Mouse (Mus musculus) effector memory CD4-positive, alpha-beta T cell, adult 5 months (primary cell): Measurements from ENCODE around the gene Armh2. TPM values are rescaled to one million over a fixed set of nuclear protein-coding genes. Genes with fewer than 3 reads are reported as not detected.

Source experiments
- polyA plus RNA-seq: library from polyadenylated mRNA; unstranded; fragments of 100-300 nt; shearing (Covaris generic); gene quantifications from one replicate; pipeline ENCODE4 v1.2.1, GENCODE M21; 2017

Gene Armh2
- not detected for polyA plus RNA-seq

GRCm38 (mm10) chr13:24741028-24741427 is at the start of gene Armh2:
TSS of gene Armh2 (plus strand) at chr13:24741232.

GRCm38 (mm10) chr13:24761403-24762227 is 20.6 kb downstream of the Armh2 start, which contains the start of gene Gmnn:
TSS of gene Gmnn (minus strand) at chr13:24761923.

Other genes starting within 250 kb of the Armh2 start
- 345 TPM for gene Ripor2, start 159.0 kb upstream of the Armh2 start, polyA plus RNA-seq
- gene Gmnn, start 20.7 kb downstream of the Armh2 start, polyA plus RNA-seq = 12.1 TPM
- gene BC005537, start 60.4 kb downstream of the Armh2 start, polyA plus RNA-seq = 28.1 TPM
- gene Acot13, start 90.3 kb downstream of the Armh2 start, polyA plus RNA-seq = 43.0 TPM
- gene Tdp2, start 90.4 kb downstream of the Armh2 start, polyA plus RNA-seq = 86.8 TPM
- gene D130043K22Rik, start 103.9 kb downstream of the Armh2 start, polyA plus RNA-seq = 0.27 TPM
- gene Aldh5a1, start 196.4 kb downstream of the Armh2 start, polyA plus RNA-seq = 0.95 TPM
- gene Gpld1, start 201.9 kb downstream of the Armh2 start, polyA plus RNA-seq = 0.44 TPM